Mouse (Mus musculus) cerebellum, adult 2 months (tissue): ENCODE data around the gene Kcmf1. TPM values are rescaled to one million over a fixed set of nuclear protein-coding genes. Genes with fewer than 3 reads are reported as not detected.

Source experiments
- DNase-seq, 2 experiments: peaks; one replicate each; pipeline ENCODE4 v3.0.0; 2021
- H3K27ac ChIP-seq: fragments of 200-500 bp; 2 replicates; pipeline ENCODE4 v1.5.1; 2012; ENCODE audit warnings: low read length, control low read depth, inconsistent platforms; ENCODE audit not compliant: insufficient read depth
- H3K27me3 ChIP-seq: fragments of 200-500 bp; 2 replicates; pipeline ENCODE4 v1.6.1; 2012; ENCODE audit warnings: inconsistent platforms, mild to moderate bottlenecking, low read length, moderate library complexity; ENCODE audit not compliant: control insufficient read depth, insufficient read depth
- H3K4me1 ChIP-seq: fragments of 200-500 bp; 2 replicates; pipeline ENCODE4 v1.6.1; 2011; ENCODE audit warnings: low read length; ENCODE audit not compliant: control insufficient read depth, insufficient read depth
- H3K4me3 ChIP-seq: fragments of 200-500 bp; replicated peaks from 2 replicates; pipeline ENCODE3; 2011; ENCODE audit warnings: mild to moderate bottlenecking, low read depth, low read length, control low read depth; ENCODE audit not compliant: insufficient read depth
- CTCF ChIP-seq: fragments of 200-500 bp; IDR thresholded peaks from 2 replicates; pipeline ENCODE4 v1.5.1; 2011; ENCODE audit warnings: low read depth, mild to moderate bottlenecking, control low read depth, low read length, moderate library complexity, borderline replicate concordance; ENCODE audit not compliant: insufficient read depth
- POLR2A ChIP-seq: fragments of 200-500 bp; IDR thresholded peaks from 2 replicates; pipeline ENCODE4 v1.6.1; 2011; ENCODE audit warnings: low read length, control low read depth, borderline replicate concordance; ENCODE audit not compliant: insufficient read depth
- WGBS: fragments of 180-500 bp; shearing (Covaris S2); methylation state at CpG from one replicate; pipeline ENCODE4 v1.1.7; 2018; 5-methylcytosine and 5-hydroxymethylcytosine counted together
- polyA plus RNA-seq: library from polyadenylated mRNA; depleted of rRNA; stranded (reverse); fragments of >200 nt; gene quantifications from 2 replicates; pipeline ENCODE4 v1.2.3, GENCODE M21; 2012; rRNA removed

Gene Kcmf1
- polyA plus RNA-seq, 1 experiment: 86.1 TPM

DNA sequence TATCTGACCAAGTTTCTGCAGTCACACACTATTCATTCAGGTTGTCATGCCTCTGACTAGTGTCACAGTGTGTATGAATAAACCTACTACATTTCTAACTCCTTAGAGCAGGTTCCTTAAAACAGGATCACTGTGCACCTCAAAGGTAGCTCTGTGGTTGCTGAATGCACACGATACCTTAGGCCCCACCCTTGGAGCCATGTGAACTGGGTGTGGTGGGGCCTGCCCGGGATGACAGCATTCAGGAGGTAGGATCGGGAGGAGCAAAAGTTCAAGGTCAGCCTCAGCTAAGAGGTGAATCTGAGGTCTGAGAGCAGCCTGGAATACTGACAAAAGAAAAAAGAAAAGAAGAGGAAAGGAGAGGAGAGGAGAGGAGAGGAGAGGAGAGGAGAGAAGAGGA lies 91.4 kb downstream of the Kcmf1 start:
- DNase-seq: no peak
- Histone ChIP-seq H3K27me3 (no peaks in the 10 kb centered on the region), H3K4me3 (no peak overlapping the region), H3K4me1 (no peaks in the 10 kb centered on the region), H3K27ac (no peak overlapping the region)
- TF ChIP-seq CTCF (no peak), POLR2A (no peak)
- 72% methylated on average over 3 of the region's 3 CpGs for WGBS

DNA sequence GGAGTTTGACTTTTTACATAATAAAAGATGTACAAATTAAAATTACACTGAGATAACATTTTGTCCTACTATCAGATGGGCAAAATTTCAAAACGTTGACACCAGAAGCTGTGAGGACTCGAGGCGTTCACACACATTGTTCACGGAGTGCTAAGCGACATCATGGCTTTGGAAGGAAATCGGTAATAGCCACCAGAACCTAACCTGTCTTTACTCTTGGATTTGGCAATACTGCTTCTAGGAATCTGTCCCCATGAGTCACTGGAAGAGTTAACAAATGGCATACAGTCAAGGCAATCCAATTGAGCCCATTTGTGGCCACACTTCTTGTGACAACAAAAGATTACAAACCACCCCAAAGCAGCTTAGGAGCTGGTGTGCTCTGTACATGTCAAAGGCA lies 96.1 kb downstream of the Kcmf1 start:
- no peak for TF ChIP-seq POLR2A
- no peak for TF ChIP-seq CTCF
- no peaks in the 10 kb centered on the region for H3K4me1 ChIP-seq
- WGBS: 76% methylated on average over 6 of the region's 6 CpGs
- DNase-seq: no peak
- no peak overlapping the region for H3K4me3 ChIP-seq
- H3K27ac ChIP-seq: no peak overlapping the region
- H3K27me3 ChIP-seq: no peaks in the 10 kb centered on the region

DNA sequence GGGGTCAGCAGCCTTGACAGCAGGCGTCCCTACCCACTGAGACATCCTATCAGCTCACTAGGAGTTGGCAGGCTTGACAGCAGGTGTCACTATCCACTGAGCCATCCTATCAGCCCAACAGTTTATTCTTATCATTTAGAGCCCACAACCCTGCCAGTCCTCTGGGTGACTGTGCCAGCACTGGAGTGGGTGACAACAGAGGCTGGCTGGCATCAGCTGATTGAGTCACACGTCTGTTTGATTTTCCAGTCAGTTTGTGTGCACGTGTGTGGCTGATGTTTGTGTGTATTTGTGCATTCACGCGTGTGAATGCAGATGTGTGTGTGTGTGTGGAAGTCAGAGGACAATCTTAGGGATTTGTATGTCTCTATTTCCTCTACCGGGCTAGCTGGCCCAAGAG lies 97.7 kb downstream of the Kcmf1 start:
- H3K4me1 ChIP-seq: no peaks in the 10 kb centered on the region
- no peaks in the 10 kb centered on the region for H3K27me3 ChIP-seq
- H3K4me3 ChIP-seq: no peak overlapping the region
- TF ChIP-seq POLR2A (no peak), CTCF (no peak)
- DNase-seq: no peak
- H3K27ac ChIP-seq: no peak overlapping the region
- 66% methylated on average over 6 of the region's 6 CpGs for WGBS

DNA sequence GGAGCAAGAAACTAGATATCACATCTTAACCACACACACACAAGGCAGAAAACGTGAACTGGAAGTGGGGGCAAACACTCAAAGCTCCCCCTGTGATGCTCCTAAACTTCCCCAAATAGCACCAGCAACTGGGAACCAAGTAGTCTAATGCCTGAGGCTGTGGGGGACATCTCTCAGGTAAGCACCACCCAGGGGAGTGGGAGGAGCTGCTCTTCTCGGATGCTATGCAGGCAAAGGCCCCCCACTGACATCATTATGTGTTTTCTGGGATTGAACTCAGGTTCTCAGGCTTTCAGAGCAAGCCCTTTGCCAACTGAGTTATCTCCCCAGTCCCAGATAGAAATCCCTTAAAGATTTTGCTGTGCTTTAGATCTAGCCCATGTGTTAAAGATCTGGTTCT lies 99.1 kb downstream of the Kcmf1 start:
- 37% methylated on average over 2 of the region's 2 CpGs for WGBS
- TF ChIP-seq POLR2A: no peak
- TF ChIP-seq CTCF: no peak
- DNase-seq: no peak
- Histone ChIP-seq H3K4me1 (no peaks in the 10 kb centered on the region), H3K27ac (no peak overlapping the region), H3K4me3 (no peak overlapping the region), H3K27me3 (no peaks in the 10 kb centered on the region)

DNA sequence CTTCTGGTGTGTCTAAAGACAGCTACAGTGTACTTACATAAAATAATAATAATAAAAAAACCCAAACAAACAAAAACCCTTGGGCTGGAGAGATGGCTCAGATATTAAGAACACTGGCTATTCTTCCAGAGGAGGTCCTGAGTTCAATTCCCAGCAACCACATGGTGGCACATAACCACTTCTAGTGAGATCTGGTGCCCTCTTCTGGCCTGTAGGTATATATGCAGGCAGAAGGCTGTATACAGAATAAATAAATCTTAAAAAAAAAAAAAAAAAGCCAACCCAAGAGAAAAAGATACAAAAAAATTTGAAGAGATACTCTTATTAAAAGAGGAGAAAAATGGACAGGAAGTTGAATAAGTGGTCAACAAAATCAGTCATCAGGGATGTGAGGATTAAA lies 102.0 kb downstream of the Kcmf1 start:
- Histone ChIP-seq H3K4me1 (no peaks in the 10 kb centered on the region), H3K27ac (no peak overlapping the region), H3K4me3 (no peak overlapping the region), H3K27me3 (no peaks in the 10 kb centered on the region)
- no peak for DNase-seq
- TF ChIP-seq POLR2A: no peak
- TF ChIP-seq CTCF: no peak

DNA sequence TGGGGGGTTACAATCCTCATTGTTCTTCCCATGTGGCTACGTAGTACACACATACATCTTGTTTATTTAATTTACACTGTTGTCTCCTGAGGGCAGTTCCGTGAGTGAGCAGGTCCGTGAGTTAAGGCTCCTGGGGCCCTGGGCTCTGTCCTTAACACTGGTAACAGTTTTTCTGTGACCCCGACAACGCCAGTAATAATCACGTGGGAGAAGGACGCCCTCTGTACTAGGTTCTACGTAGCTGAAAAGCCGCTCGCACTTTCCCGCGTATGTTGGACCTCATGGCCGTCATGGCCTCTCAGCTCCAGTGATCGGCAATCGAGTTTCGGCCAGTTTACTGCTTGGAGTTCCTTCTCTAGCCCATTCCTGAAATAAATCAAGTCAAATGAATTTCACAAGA lies 104.3 kb downstream of the Kcmf1 start:
- no peak overlapping the region for H3K27ac ChIP-seq
- no peaks in the 10 kb centered on the region for H3K27me3 ChIP-seq
- no peak for TF ChIP-seq POLR2A
- no peak for TF ChIP-seq CTCF
- H3K4me3 ChIP-seq: no peak overlapping the region
- 65% methylated on average over 16 of the region's 16 CpGs for WGBS
- no peaks in the 10 kb centered on the region for H3K4me1 ChIP-seq
- DNase-seq: no peak

DNA sequence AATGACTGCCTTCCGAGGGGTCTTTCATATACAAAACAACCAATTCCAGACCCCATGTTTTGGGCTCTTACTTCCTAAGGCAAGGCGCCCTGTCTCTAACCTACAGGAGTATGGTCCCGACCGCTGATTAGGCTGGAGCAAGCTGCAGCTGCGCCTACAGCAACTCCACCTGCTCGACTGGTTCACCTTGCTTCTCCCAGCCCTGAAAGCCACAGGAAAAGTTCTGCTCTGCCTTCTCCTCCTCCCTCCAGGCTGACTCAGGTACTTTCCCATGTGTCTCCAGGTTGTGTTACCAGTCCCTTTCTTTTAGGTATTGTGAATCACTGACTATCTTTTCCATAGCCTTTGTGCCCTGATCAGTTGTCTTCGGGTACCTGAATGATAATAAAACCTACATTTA lies 104.9 kb downstream of the Kcmf1 start:
- Histone ChIP-seq H3K4me3 (no peak overlapping the region), H3K4me1 (no peaks in the 10 kb centered on the region), H3K27me3 (no peaks in the 10 kb centered on the region), H3K27ac (no peak overlapping the region)
- no peak for TF ChIP-seq POLR2A
- TF ChIP-seq CTCF: no peak
- no peak for DNase-seq
- 54% methylated on average over 7 of the region's 7 CpGs for WGBS

DNA sequence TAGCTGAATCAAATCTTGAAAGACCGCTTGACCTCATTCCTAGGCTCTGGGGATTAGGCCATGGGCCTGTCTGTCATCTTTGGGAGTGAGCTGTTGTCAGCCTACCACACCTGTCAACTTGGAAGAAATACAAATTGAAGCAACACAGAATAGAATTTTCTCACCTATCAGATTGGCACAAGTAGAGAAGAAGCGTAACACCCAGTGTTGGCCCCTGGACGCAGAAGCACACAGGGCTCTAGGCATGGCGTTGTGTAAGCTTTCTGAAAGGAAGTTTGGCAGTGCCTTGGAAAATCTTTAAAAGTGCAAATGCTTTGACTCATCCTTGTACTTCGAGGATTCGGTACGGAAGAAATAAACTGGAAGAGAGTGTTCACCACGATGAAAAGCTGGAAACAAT lies 107.1 kb downstream of the Kcmf1 start:
- 75% methylated on average over 8 of the region's 8 CpGs for WGBS
- no peak overlapping the region for H3K27ac ChIP-seq
- no peak for TF ChIP-seq CTCF
- no peak for TF ChIP-seq POLR2A
- no peaks in the 10 kb centered on the region; the same call in 1 of the 2 replicates for H3K27me3 ChIP-seq
- peak in 1 of 2 experiments; percentile 4 for DNase-seq
- no peaks in the 10 kb centered on the region for H3K4me1 ChIP-seq
- no peak overlapping the region for H3K4me3 ChIP-seq

Other genes with a start within 250 kb of the Kcmf1 start
- 5.5 and 6.2 TPM in 2 replicates for gene Tcf7l1, start 110.7 kb downstream of the Kcmf1 start, polyA plus RNA-seq
- 221 and 264 TPM in 2 replicates for gene Tmsb10, start 58.8 kb upstream of the Kcmf1 start, polyA plus RNA-seq